Mouse (Mus musculus) midbrain, embryonic 15.5 days (tissue): ENCODE measurements at regions not wholly inside any gene's neighbourhood (a gene's known extent, or its start where the extent isn't known, plus 50 kb on each side); places are given as distances from the start of the nearest gene placed in this dataset.
A peak's percentile ranks its signal among the peaks of the same experiment; 100 is the strongest.
"Not testable (repeated sequence)": the region's sequence is repeated elsewhere in the genome, so short reads cannot be mapped to it uniquely, and the experiment has no call there.

ENCODE experiments used
- ATAC-seq: fragments of 200-750 bp; cut with Nextera tagmentation; replicated peaks from 2 replicates; pipeline ENCODE4 v1.8.0; 2017; ENCODE audit warnings: moderate TSS enrichment
- H3K27ac ChIP-seq: fragments of 300-500 bp; sonication (generic); 2 replicates; pipeline ENCODE4 v1.5.1; 2015; ENCODE audit warnings: mild to moderate bottlenecking, inconsistent platforms
- H3K27me3 ChIP-seq: fragments of 300-500 bp; sonication (generic); replicated peaks from 2 replicates; pipeline ENCODE4 v1.6.1; 2015; ENCODE audit warnings: inconsistent platforms
- H3K36me3 ChIP-seq: fragments of 300-500 bp; sonication (generic); replicated peaks from 2 replicates; pipeline ENCODE4 v1.6.1; 2015; ENCODE audit warnings: inconsistent platforms
- H3K4me1 ChIP-seq: fragments of 300-500 bp; sonication (generic); 2 replicates; pipeline ENCODE4 v1.6.1; 2015; ENCODE audit warnings: inconsistent platforms
- H3K4me2 ChIP-seq: fragments of 300-500 bp; sonication (generic); 2 replicates; pipeline ENCODE4 v1.6.1; 2015; ENCODE audit warnings: inconsistent platforms, mild to moderate bottlenecking, moderate library complexity
- H3K4me3 ChIP-seq: fragments of 300-500 bp; sonication (generic); 2 replicates; pipeline ENCODE4 v1.5.1; 2015; ENCODE audit warnings: mild to moderate bottlenecking, inconsistent platforms
- H3K9ac ChIP-seq: fragments of 300-500 bp; sonication (generic); 2 replicates; pipeline ENCODE4 v1.6.1; 2015; ENCODE audit warnings: mild to moderate bottlenecking, inconsistent platforms
- H3K9me3 ChIP-seq: fragments of 300-500 bp; sonication (generic); 2 replicates; pipeline ENCODE4 v1.6.1; 2016; ENCODE audit warnings: inconsistent platforms
- WGBS: fragments of 180-500 bp; shearing (Covaris S2); methylation state at CpG from one replicate; pipeline ENCODE4 v1.1.7; 2015; ENCODE audit warnings: mixed read lengths; 5-methylcytosine and 5-hydroxymethylcytosine counted together

DNA sequence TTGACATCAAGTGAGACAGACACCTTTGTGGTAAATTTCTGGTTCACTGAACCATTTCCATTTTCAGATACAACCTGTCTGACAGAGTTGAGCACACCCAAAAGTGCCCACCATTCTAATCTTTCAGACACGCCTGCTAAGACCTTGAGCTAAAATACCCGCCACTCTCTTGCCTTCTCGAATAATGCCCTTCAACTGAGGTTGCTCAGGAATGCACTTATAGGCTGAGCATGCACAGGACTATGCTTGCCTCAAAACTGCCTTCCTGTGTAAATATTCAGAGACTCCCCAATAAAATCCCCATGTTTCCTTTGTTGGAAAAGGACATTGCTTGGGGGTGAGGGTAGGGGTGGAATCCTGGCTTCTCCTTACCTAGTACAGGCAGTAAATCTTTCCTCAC lies 115.3 kb downstream of the Sox4 start:
- H3K27me3 ChIP-seq: no peaks in the 10 kb centered on the region
- no peaks in the 10 kb centered on the region for H3K36me3 ChIP-seq
- no peak overlapping the region for H3K4me3 ChIP-seq
- 76% methylated on average over 3 of the region's 3 CpGs for WGBS
- ATAC-seq: no peak
- no peak overlapping the region for H3K9ac ChIP-seq
- no peaks in the 10 kb centered on the region for H3K9me3 ChIP-seq
- no peak overlapping the region for H3K27ac ChIP-seq
- no peak overlapping the region for H3K4me2 ChIP-seq
- H3K4me1 ChIP-seq: peaks cover 6% of the 10 kb centered on the region; the same call in 1 of the 2 replicates

DNA sequence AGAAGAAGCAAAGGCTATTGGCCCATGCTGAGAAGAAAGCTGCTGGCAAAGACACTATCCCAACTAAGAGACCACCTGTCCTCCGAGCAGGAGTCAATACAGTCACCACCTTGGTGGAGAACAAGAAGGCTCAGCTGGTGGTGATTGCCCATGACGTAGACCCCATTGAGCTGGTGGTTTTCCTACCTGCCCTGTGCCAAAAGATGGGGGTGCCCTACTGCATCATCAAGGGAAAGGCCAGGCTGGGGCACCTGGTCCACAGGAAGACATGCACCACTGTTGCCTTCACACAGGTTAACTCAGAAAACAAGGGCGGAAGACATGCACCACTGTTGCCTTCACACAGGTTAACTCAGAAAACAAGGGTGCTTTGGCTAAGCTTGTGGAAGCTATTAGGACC lies 116.3 kb downstream of the Sox4 start:
- peaks cover 13% of the 10 kb centered on the region; the same call in 1 of the 2 replicates for H3K4me1 ChIP-seq
- not testable (repeated sequence) for ATAC-seq, H3K27ac ChIP-seq, H3K36me3 ChIP-seq, H3K4me2 ChIP-seq, H3K9ac ChIP-seq, H3K27me3 ChIP-seq, H3K9me3 ChIP-seq, H3K4me3 ChIP-seq
- WGBS: 93% methylated on average over 3 of the region's 3 CpGs

- 95% methylated on average over 1 of the region's 1 CpGs for WGBS
- no peaks in the 10 kb centered on the region for H3K27me3 ChIP-seq
- H3K4me3 ChIP-seq: no peak overlapping the region
- H3K4me2 ChIP-seq: no peak overlapping the region
- H3K9ac ChIP-seq: no peak overlapping the region
- no peaks in the 10 kb centered on the region for H3K9me3 ChIP-seq
- H3K4me1 ChIP-seq: peaks cover 10% of the 10 kb centered on the region; the same call in 1 of the 2 replicates
- H3K27ac ChIP-seq: no peak overlapping the region
- ATAC-seq: no peak
- H3K36me3 ChIP-seq: no peaks in the 10 kb centered on the region
Measured at GRCm38 (mm10) chr13:28833700-28834065, 119.8 kb downstream of the Sox4 start.

DNA sequence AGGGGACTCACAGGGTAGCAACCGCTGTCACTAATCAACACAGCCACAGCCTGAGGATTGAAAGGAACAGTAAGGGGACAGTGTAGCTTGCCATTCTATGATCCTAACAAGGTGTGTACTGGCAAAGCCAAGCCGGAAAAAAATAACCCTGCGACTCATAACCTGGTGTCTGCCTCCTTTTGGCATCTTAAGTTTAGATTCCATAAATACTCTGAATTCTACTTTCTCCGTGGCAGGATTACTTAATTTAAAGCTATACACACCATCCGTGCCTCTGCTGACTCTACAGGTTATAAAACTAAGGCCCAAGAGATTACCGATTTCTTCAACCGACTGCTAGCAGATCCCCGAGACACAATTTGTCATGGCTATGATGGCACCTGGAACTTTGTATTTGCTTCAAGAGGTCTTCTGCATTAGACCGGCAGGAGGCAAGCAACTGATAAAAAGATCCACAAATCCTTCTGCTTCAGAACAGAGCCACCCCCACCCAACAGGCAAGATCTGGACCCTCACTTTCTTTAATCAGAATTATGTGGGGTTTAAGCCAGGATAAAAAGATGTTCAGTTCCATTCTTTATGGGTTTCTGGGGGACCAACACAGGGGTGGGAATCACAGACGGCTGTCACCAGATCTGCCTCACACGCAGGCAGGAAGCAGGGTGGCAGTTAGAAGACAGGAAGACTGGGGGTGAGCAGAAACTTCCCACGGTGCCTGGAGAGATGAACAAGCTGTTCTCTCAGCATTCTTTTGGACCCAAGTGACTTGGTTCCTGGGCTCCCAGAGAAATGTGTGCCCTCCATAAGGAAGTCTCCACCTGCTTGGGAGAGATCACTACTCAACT lies 120.4 kb downstream of the Sox4 start:
- peaks cover 10% of the 10 kb centered on the region; the same call in 1 of the 2 replicates for H3K4me1 ChIP-seq
- H3K4me2 ChIP-seq: no peak overlapping the region
- no peak overlapping the region for H3K27ac ChIP-seq
- H3K4me3 ChIP-seq: no peak overlapping the region
- no peaks in the 10 kb centered on the region for H3K27me3 ChIP-seq
- 56% methylated on average over 12 of the region's 12 CpGs for WGBS
- no peaks in the 10 kb centered on the region for H3K36me3 ChIP-seq
- H3K9me3 ChIP-seq: no peaks in the 10 kb centered on the region
- ATAC-seq: no peak
- no peak overlapping the region for H3K9ac ChIP-seq

GRCm38 (mm10) chr13:28826284-28826683 lies 127.2 kb downstream of the Sox4 start:
- WGBS: 94% methylated on average over 7 of the region's 7 CpGs
- no peak overlapping the region for H3K27ac ChIP-seq
- H3K4me2 ChIP-seq: no peak overlapping the region
- H3K27me3 ChIP-seq: no peaks in the 10 kb centered on the region
- ATAC-seq: no peak
- H3K4me3 ChIP-seq: no peak overlapping the region
- H3K9me3 ChIP-seq: no peaks in the 10 kb centered on the region
- H3K36me3 ChIP-seq: no peaks in the 10 kb centered on the region
- H3K9ac ChIP-seq: no peak overlapping the region
- H3K4me1 ChIP-seq: peaks cover 5% of the 10 kb centered on the region

DNA sequence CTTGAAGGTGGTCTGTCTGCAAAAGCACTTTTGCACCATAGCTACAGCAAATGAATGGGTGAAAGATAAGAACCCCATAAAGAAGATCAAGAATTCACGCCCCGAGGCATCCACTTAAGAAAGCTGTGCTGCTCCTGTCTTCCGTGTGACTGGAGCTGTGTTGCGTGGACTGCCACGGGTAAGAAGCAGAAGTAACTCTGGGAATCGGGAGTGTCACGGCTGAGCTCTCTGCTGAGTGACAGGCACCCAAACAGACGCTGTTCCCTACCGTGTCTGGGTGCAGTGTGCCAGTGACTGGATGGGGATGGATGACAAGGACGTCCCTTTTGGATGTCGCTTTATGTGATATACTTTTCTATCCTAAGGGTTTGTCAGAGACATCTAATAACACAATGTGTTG lies 129.5 kb downstream of the Sox4 start:
- Histone ChIP-seq H3K9ac (no peak overlapping the region), H3K4me2 (no peak overlapping the region), H3K36me3 (no peaks in the 10 kb centered on the region), H3K27ac (no peak overlapping the region; the same call in 1 of the 2 replicates), H3K4me1 (peaks cover 5% of the 10 kb centered on the region), H3K9me3 (no peaks in the 10 kb centered on the region), H3K27me3 (no peaks in the 10 kb centered on the region), H3K4me3 (no peak overlapping the region)
- peak; percentile 69; the same call in 1 of the 2 replicates for ATAC-seq
- WGBS: 30% methylated on average over 11 of the region's 11 CpGs

- H3K9me3 ChIP-seq: no peaks in the 10 kb centered on the region
- no peak overlapping the region for H3K9ac ChIP-seq
- 70% methylated on average over 9 of the region's 9 CpGs for WGBS
- no peak overlapping the region for H3K27ac ChIP-seq
- H3K27me3 ChIP-seq: no peaks in the 10 kb centered on the region
- H3K4me1 ChIP-seq: peaks cover 5% of the 10 kb centered on the region
- 0 out of 2 replicates have a peak, but pooled peaks have one; percentile 19 for ATAC-seq
- no peak overlapping the region for H3K4me3 ChIP-seq
- H3K4me2 ChIP-seq: no peak overlapping the region
- no peaks in the 10 kb centered on the region for H3K36me3 ChIP-seq
Measured at GRCm38 (mm10) chr13:28823311-28823880, 130.1 kb downstream of the Sox4 start.

GRCm38 (mm10) chr13:28820868-28821533 lies 132.5 kb downstream of the Sox4 start:
- WGBS: 82% methylated on average over 15 of the region's 15 CpGs
- no peak for ATAC-seq
- Histone ChIP-seq H3K9ac (no peak overlapping the region), H3K27ac (no peak overlapping the region), H3K4me2 (no peak overlapping the region), H3K27me3 (no peaks in the 10 kb centered on the region), H3K4me1 (peaks cover 9% of the 10 kb centered on the region), H3K9me3 (no peaks in the 10 kb centered on the region), H3K4me3 (no peak overlapping the region), H3K36me3 (no peaks in the 10 kb centered on the region)

- Histone ChIP-seq H3K4me1 (peaks cover 48% of the 10 kb centered on the region), H3K27ac (no peak overlapping the region), H3K36me3 (no peaks in the 10 kb centered on the region), H3K9me3 (no peaks in the 10 kb centered on the region), H3K4me2 (no peak overlapping the region), H3K9ac (no peak overlapping the region), H3K4me3 (no peak overlapping the region), H3K27me3 (no peaks in the 10 kb centered on the region)
- ATAC-seq: no peak
- 79% methylated on average over 4 of the region's 4 CpGs for WGBS
Measured at GRCm38 (mm10) chr13:28814127-28814526, 139.4 kb downstream of the Sox4 start.

DNA sequence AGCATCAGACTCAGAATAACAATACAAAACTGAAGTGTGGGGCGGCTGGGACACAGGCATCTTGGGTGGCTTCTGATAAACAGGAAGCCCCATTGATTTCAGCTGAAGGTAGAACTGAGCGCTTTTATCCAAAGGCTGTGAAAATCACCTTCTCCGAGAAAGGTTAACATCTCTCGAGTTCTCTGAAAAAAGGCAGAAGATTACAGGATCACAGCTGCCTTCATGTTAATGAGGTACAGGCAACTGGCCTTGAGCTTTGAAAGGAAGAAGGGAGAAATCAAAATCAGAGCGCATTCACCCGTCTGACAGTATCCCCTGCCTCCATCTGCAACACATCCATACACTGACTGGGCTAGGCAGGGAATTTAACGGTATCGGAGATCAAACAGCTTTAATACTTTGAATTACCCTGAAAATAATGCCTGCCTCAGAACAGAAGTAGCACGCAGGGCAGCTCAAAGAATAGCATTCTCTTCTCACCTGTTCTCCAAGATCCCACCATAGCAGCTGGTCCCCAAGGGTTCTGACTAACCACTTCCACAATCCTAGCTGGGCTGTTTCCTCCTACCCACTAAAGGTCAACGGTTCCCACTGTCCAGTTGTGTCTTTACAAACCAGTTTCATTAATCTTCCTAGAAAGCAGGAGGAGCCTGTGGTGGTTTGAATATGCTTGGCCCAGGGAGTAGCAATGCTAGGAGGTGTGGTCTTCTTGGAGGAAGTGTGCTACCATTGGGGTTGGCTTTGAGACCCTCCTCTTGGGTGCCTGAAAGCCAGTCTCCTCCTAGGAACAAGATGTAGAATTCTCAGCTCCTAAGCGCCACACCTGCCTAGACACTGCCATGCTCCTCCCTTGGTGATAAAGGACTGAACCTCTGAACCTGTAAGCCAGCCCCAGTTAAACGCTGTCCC lies 141.6 kb downstream of the Sox4 start:
- Histone ChIP-seq H3K4me1 (peaks cover 52% of the 10 kb centered on the region), H3K9me3 (no peaks in the 10 kb centered on the region), H3K36me3 (no peaks in the 10 kb centered on the region), H3K27me3 (no peaks in the 10 kb centered on the region), H3K4me2 (peak overlapping the region; percentile 31), H3K4me3 (no peak overlapping the region), H3K27ac (peak overlapping the region; percentile 83), H3K9ac (0 out of 2 replicates have a peak overlapping the region, but pooled peaks have one; percentile 15)
- WGBS: 18% methylated on average over 12 of the region's 12 CpGs
- ATAC-seq: peak; percentile 63

DNA sequence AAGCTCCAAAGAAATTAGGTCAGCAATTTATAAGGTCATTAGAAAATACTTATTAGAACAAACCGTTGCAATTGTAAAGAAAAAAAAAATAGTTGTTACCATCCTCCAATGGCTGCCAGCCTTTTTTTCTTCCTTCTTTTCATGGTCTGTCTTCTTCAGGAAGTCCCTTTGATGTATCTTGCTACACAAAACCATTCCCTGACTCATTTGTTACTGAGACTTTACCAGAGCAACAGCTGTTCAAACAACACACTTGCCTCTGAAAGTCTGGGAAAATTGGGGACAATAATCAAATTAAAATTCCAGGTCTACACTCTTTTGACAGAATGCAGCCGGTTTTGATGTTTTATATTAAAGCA lies 142.5 kb downstream of the Sox4 start:
- H3K36me3 ChIP-seq: no peaks in the 10 kb centered on the region
- H3K9me3 ChIP-seq: no peaks in the 10 kb centered on the region
- WGBS: under 1% methylated on average over 2 of the region's 2 CpGs

More for the DNA sequence above, 142.5 kb downstream of the Sox4 start:
- no peaks in the 10 kb centered on the region for H3K27me3 ChIP-seq
- H3K4me2 ChIP-seq: peak overlapping the region; percentile 31
- no peak; the same call in 1 of the 2 replicates for ATAC-seq
- no peak overlapping the region for H3K9ac ChIP-seq
- peak overlapping the region; percentile 83 for H3K27ac ChIP-seq
- peaks cover 48% of the 10 kb centered on the region for H3K4me1 ChIP-seq
- H3K4me3 ChIP-seq: no peak overlapping the region
